Mouse (Mus musculus): ENCODE measurements around the gene Rnf168. TPM values are rescaled to one million over a fixed set of nuclear protein-coding genes. Genes with fewer than 3 reads are reported as not detected.
"Not testable (repeated sequence)": the region's sequence is repeated elsewhere in the genome, so short reads cannot be mapped to it uniquely, and the experiment has no call there.

Gene Rnf168
- 7.3 and 8.4 TPM in 2 replicates for polyA plus RNA-seq (2012; ENCODE audit: insufficient read depth, insufficient read length, missing spikeins)

DNA sequence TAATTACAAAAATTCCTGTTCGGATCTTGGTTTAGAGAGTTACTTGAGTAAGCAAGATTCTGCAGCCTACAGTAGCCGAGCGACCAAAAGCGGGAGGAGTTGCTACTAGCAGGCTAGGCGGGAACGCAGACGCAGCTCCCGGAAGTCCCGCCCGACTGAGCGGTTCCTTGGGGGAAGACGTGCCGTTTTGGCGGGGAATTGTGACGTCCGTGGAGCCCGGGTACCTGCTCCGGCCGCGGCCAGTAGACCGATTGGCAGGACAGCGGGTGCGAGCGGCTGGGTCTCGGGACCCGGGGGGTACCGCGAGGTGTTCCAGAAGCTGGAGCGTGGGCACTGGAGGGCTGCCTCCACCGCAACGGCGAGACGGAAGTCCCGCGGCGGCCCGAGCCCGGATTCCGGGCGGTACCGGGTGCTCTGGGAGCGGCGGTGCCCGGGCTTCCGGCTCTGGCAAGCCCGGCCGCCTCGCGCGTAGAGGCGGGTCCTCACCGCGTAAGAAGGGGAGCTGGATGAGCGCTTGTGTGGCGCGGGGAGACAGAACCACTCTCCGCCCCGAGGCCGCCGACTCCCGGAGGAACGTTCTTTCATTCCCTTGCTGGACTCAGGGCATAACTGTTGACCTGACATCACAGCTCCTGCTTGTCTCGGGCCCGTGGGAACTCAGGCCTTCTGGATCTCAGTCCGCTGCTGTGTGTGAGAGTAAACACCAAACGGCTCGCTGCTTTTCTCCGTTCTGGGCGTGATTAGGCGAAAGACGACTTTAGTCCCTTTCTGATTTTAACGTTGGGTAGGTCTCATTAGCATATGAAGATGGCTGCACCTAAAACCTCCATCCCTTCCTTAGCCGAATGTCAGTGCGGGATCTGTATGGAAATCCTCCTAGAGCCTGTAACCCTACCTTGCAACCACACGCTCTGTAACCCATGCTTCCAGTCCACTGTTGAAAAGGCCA lies at the start of gene Rnf168:
Gene Rnf168 (plus strand): TSS at position 152 of the 949 bp plus-strand sequence.
- Histone ChIP-seq H3K4me3 (ENCODE audit: insufficient read depth, low read depth, low read length) (peak within 1 kb of the TSS; percentile 93), H3K4me1 (ENCODE audit: control insufficient read depth, insufficient read depth, insufficient read length, low read length) (peaks cover 2% of the 10 kb centered on the region; the same call in 1 of the 2 replicates), H3K27ac (replicated peaks; ENCODE audit: low read depth, low read length) (peak within 1 kb of the TSS; percentile 93)

- not testable (repeated sequence) for H3K27ac ChIP-seq (replicated peaks; ENCODE audit: low read depth, low read length); H3K4me1 ChIP-seq (ENCODE audit: control insufficient read depth, insufficient read depth, insufficient read length, low read length)
These were observed 45.2 kb upstream of the Rnf168 start for GRCm38 (mm10) chr16:32232050-32232449.

DNA sequence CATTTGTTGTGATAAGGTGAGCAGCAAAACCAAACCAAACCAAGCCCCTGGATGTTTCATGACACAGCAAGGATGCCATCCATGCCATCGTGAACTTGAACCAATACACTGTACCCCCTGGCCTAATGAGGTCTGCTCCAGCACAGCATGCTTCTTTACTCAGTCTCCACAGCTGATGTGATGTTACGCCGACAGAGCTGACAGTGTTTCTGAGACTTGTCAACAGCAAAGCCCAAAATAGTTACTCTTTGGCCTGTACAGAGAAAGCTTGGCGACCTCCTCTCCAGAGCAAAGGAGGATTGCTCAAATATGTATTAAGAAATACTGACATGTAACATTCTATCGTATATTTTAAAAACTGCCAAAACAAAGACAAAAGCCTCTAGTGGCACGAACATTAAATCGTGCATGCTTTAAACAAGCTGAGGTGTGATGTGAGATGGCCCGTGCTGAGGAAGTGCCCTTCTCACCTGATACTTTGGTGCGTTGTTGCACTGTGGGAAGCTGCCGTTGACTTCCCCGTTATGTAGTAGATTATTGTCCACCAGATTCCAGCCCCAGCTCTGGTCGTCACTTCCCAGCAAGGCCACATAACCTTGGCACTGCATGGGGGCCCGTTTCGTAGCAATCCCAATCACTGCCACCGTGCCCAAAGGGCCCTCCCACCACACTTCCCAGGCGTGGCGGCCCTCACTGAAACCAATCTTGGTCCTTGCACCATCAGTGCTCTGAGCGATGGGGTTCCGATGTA lies 39.2 kb upstream of the Rnf168 start:
- H3K27ac ChIP-seq (replicated peaks; ENCODE audit: low read depth, low read length), result peak overlapping the region; percentile 26; the same call in 1 of the 2 replicates
- no peaks in the 10 kb centered on the region for H3K4me1 ChIP-seq (ENCODE audit: control insufficient read depth, insufficient read depth, insufficient read length, low read length)
- H3K4me3 ChIP-seq (ENCODE audit: insufficient read depth, low read depth, low read length), result no peak overlapping the region; the same call in 1 of the 2 replicates

More at GRCm38 (mm10) chr16:32232050-32232449, 45.2 kb upstream of the Rnf168 start:
- H3K4me3 ChIP-seq (ENCODE audit: insufficient read depth, low read depth, low read length), result not testable (repeated sequence)

- peaks cover 2% of the 10 kb centered on the region; the same call in 1 of the 2 replicates for H3K4me1 ChIP-seq (ENCODE audit: control insufficient read depth, insufficient read depth, insufficient read length, low read length)
- H3K4me3 ChIP-seq (ENCODE audit: insufficient read depth, low read depth, low read length), result no peak overlapping the region
- H3K27ac ChIP-seq (replicated peaks; ENCODE audit: low read depth, low read length), result no peak overlapping the region
These were observed 37.6 kb upstream of the Rnf168 start for GRCm38 (mm10) chr16:32239428-32240312.

- Histone ChIP-seq H3K4me1 (ENCODE audit: control insufficient read depth, insufficient read depth, insufficient read length, low read length) (peaks cover 2% of the 10 kb centered on the region; the same call in 1 of the 2 replicates), H3K27ac (replicated peaks; ENCODE audit: low read depth, low read length) (no peak overlapping the region), H3K4me3 (ENCODE audit: insufficient read depth, low read depth, low read length) (no peak overlapping the region)
These were observed 33.4 kb upstream of the Rnf168 start for GRCm38 (mm10) chr16:32243901-32244300.

DNA sequence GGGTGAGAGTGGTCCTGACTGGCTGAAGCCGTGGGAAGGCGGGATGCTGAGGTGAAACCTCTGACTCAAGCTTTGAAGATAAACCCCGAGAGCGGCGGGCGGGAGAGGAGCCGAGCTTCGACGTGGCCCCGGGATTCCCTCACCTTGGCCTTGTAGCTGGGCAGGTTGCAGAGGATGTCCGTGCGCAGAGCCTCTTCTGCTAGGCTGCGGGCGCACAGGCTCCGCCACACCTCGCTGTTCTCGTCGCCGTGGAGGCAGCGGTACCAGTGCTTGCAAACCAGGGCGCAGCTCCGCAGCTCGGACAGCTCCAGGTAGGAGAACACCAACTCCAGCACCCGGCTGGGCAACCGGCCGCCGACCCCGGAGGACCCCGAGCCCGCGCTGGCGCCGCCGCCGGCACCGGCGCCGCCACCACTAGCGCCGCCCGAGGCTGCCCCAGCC lies 30.9 kb upstream of the Rnf168 start:
- peaks cover 2% of the 10 kb centered on the region; the same call in 1 of the 2 replicates for H3K4me1 ChIP-seq (ENCODE audit: control insufficient read depth, insufficient read depth, insufficient read length, low read length)
- no peak overlapping the region; the same call in 1 of the 2 replicates for H3K27ac ChIP-seq (replicated peaks; ENCODE audit: low read depth, low read length)

DNA sequence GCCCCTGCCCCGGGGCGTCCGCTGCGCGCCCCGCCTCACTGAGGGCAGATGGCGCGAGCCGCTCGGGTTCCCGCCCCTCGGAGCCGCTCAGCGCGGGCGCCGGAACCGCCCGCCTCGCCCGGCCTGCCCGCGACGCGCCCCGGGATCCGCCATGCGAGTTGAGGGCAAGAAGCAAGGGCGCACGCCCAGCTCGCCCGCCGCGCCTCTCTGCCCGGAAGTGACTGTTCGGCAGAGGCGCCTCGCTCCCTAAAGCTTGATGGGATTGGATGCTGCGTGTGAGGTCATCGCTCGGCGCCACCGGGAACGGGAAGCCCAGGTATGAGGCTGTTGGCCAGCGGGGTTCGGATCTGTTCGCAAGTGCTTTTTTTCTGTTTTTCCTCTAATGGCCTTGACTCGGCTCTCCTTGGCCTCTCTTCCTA lies 30.3 kb upstream of the Rnf168 start, which contains the start of the genes Fbxo45 and Wdr53:
Gene Fbxo45 (minus strand): TSS at position 207 of the 419 bp plus-strand sequence.
Gene Wdr53 (plus strand): TSS at position 276 of the 419 bp plus-strand sequence.
- peaks cover 2% of the 10 kb centered on the region; the same call in 1 of the 2 replicates for H3K4me1 ChIP-seq (ENCODE audit: control insufficient read depth, insufficient read depth, insufficient read length, low read length)
- peak within 1 kb of the TSS; percentile 95 for H3K4me3 ChIP-seq (ENCODE audit: insufficient read depth, low read depth, low read length)
- peak within 1 kb of the TSS; percentile 79 for H3K27ac ChIP-seq (replicated peaks; ENCODE audit: low read depth, low read length)

More for the DNA sequence above, 30.9 kb upstream of the Rnf168 start:
- peak overlapping the region; percentile 95 for H3K4me3 ChIP-seq (ENCODE audit: insufficient read depth, low read depth, low read length)

- not testable (repeated sequence) for H3K4me3 ChIP-seq (ENCODE audit: insufficient read depth, low read depth, low read length); H3K4me1 ChIP-seq (ENCODE audit: control insufficient read depth, insufficient read depth, insufficient read length, low read length); H3K27ac ChIP-seq (replicated peaks; ENCODE audit: low read depth, low read length)
These were observed 13.0 kb upstream of the Rnf168 start for GRCm38 (mm10) chr16:32264225-32264624.

DNA sequence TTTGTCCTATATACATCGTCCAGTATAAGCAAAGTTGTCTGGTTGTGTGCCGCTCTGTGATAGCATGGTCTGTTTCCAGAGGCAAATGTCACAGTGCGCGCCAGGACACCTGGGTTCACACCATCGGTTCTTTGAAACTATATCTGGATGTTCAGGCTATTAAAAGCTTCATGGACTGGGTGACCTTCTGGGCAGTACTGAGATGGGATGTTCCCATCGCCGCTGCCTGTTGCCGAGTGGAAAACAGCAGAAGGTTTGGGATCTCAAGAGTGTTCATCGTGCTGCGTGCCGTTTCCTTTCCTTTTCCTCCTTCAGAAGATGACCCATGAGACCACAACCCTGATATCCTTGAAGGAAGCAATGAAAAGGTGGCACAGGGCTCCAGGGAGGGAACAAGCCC lies 6.0 kb upstream of the Rnf168 start, which contains the start of gene Smco1:
Gene Smco1 (plus strand): TSS at position 178 of the 400 bp plus-strand sequence.
- Histone ChIP-seq H3K4me3 (ENCODE audit: insufficient read depth, low read depth, low read length) (no peak within 1 kb of the TSS), H3K4me1 (ENCODE audit: control insufficient read depth, insufficient read depth, insufficient read length, low read length) (no peaks in the 10 kb centered on the region), H3K27ac (replicated peaks; ENCODE audit: low read depth, low read length) (no peak within 1 kb of the TSS)

DNA sequence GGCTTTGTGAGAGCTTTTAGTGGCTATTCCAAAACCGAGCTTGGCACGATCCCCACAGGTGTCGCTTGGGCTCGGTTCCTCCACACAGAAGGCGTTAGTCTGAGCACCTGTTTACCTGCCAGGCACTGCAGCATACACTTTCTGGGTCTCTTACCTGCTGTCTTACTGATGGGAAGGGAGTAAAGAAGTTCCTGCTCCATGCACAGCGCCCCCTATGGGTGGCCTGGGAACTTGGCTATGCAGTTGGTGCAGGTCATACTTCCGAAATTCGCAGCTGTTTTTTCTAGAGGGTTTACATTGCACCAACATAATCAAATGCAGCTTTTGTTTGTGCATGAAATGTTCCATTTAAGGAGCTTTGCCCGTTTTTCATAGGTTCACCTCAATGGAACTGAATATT lies 3.9 kb upstream of the Rnf168 start:
- Histone ChIP-seq H3K27ac (replicated peaks; ENCODE audit: low read depth, low read length) (no peak overlapping the region), H3K4me1 (ENCODE audit: control insufficient read depth, insufficient read depth, insufficient read length, low read length) (no peaks in the 10 kb centered on the region), H3K4me3 (ENCODE audit: insufficient read depth, low read depth, low read length) (no peak overlapping the region)

DNA sequence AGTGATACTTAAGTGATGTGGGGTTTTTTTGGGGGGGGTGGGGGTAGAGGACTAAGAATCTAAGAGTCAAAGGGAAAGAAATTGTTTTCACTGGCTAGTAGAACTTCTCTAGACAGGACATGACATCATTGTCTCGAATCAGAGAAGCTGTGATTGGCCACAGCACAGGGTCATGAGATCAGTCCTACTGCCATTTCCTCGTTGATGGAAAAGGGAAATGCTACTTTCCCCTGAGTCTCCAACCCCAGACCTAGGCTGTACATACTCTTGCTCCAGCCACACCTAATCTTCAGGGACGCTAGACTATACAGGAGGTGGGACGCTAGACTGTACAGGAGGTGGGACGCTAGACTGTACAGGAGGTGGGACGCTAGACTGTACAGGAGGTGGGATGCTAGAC lies 2.2 kb upstream of the Rnf168 start:
- Histone ChIP-seq H3K27ac (replicated peaks; ENCODE audit: low read depth, low read length) (no peak overlapping the region), H3K4me1 (ENCODE audit: control insufficient read depth, insufficient read depth, insufficient read length, low read length) (no peaks in the 10 kb centered on the region), H3K4me3 (ENCODE audit: insufficient read depth, low read depth, low read length) (no peak overlapping the region)

GRCm38 (mm10) chr16:32275830-32276229 lies 1.4 kb upstream of the Rnf168 start:
- Histone ChIP-seq H3K27ac (replicated peaks; ENCODE audit: low read depth, low read length) (no peak overlapping the region), H3K4me1 (ENCODE audit: control insufficient read depth, insufficient read depth, insufficient read length, low read length) (no peaks in the 10 kb centered on the region), H3K4me3 (ENCODE audit: insufficient read depth, low read depth, low read length) (no peak overlapping the region)

DNA sequence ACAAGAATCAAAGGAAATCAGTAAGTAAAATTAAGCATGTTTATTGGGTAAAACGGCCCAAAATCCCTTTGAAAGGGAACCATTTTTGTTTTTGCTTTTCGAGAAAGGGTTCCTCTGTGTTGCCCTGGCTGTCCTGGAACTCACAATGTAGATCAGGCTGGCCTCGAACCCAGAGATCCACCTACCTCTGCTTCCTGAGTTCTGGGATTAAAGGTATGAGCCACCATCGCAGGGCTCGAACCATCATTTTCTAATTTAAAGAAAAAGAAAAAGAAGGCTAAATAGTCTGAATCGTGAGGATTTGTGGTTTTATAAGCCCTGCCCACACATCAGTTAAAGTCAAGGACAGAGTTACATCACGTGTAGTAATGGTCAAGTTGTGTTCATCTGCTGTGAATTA lies 1.1 kb downstream of the Rnf168 start:
- Histone ChIP-seq H3K4me1 (ENCODE audit: control insufficient read depth, insufficient read depth, insufficient read length, low read length) (peaks cover 2% of the 10 kb centered on the region; the same call in 1 of the 2 replicates), H3K4me3 (ENCODE audit: insufficient read depth, low read depth, low read length) (peak overlapping the region; percentile 93), H3K27ac (replicated peaks; ENCODE audit: low read depth, low read length) (no peak overlapping the region)

GRCm38 (mm10) chr16:32280211-32280610 lies 3.0 kb downstream of the Rnf168 start:
- Histone ChIP-seq H3K27ac (replicated peaks; ENCODE audit: low read depth, low read length) (no peak overlapping the region), H3K4me1 (ENCODE audit: control insufficient read depth, insufficient read depth, insufficient read length, low read length) (peaks cover 2% of the 10 kb centered on the region; the same call in 1 of the 2 replicates), H3K4me3 (ENCODE audit: insufficient read depth, low read depth, low read length) (no peak overlapping the region)

Measured in brown adipose tissue, adult 24 weeks (tissue).